Mouse (Mus musculus): Measurements from ENCODE around the gene P2ry13.
A peak's percentile ranks its signal among the peaks of the same experiment; 100 is the strongest.

The P2ry13 gene

DNA sequence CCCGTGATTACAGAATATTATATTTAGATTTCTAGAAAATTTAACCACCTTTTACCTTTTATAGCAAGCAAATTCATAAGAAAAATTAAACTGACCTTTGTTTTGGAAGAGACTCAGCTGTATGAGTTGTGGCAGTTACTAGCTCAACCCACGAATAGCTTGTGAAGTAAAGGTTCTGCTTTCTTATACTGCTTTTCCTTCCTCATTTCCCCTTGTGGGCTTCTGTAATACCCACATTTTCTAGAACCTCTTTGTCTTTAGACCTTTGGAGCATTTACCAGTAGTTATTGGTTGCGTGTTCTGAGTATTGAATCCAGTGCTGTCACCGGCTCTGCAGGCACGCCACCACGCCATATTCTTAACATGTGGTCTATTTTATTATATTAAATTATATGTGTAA, at the start of gene P2ry13:
P2ry13 (minus strand) TSS at position 156 of the 400 bp plus-strand sequence.
- no peak for DNase-seq (ENCODE audit: low spot score)

DNA sequence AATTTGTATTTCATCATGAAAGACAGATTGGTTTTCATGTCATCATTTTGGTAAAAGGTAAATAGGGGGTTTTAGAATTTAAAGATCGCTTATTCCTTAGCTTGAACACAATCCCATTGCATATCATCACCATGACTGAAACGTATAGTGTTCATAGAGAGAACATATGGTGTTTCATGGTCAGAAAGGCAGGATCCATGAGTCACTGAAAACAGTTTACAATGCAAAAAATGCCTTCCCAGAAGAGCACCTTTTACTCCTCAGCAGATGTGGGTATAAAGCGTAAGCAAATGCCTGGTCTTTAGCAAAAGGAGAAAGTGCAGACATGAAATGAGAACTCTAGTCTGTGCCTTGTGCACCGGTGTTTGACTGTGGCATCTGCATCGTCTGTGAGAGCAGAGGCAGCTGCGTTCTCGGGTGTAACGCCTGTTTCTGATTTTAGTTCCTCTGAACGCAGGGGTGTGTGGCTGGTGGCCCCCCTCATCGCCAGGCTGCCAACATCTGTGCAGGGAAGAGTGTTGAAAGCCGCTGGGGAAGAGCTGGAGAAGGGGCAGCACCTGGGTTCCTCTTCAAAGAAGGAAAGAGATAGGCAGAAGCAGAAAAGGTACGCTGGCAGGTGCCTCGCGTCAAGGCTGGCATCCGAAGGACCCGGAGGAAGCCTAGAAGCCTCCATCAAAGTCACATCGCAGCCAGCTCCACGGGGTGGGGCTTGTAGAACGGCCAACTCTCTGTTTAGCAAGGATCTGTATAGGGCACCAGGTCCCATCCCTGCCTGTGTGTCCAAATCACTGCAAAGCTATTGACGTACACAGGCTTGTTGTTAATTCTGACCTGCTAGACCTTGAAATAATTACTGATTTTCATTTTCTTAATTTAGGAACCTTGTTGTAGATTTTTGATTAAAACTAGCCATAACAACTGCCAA, 47.3 kb upstream of the P2ry13 start:
- no peak for DNase-seq (ENCODE audit: low spot score)

DNA sequence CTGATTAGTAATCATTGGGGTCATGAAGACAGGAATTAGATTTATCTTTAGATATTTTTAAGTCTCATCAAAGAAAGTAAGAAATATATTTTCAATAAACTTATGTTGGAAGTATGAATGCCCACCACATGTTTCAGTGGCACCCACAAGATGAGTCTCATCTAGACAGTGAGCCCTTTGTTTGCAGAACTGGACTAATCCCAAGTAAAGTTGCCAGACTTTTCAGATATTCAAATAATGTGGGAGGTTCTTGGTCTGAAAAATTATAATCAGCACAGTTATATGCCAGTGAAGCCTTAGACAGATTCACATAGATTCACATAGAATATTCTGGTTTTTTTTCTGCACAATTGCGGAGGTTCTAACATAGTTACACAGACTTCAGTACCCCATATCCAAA, 39.8 kb upstream of the P2ry13 start:
- no peak for DNase-seq (ENCODE audit: low spot score)

DNA sequence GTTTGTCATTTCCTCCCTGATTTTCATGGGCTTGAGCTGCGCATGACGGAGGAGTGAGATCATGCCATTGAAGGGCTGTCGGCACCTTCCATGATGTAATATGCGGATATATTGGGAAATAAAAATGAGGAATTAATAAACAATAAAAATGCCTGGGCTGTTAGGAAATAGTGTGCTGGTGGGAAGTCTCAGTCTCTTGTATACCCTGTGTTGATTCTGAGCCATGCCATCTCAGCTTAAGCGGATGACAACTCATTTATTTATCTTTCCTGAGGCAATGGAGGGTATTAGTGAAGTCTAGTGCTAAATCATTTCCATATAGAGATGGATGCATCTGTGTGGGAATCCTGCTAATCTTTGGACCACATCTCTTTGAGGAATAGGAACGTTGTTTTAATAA, 37.3 kb upstream of the P2ry13 start:
- no peak for DNase-seq (ENCODE audit: low spot score)

DNA sequence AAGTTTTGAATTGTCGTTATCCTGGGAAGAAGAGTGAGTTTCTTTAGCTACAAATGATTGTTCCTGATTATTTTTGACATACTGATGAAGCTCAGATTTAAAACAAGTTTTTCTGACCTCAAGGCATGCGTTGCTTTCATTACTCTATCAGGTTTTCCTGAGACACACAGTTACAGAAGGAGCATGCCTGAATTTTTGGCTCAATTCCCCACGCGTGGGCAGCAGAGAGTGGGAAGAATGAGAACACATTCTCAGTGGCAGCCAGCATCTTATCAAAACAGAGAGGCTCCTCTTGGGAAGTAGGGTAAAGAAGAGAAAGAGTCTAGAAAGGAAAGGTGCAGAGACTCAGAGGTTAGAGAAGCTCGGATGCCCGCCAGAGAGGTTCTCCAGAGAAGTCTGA, 32.7 kb upstream of the P2ry13 start:
- DNase-seq (ENCODE audit: low spot score) = peak; percentile 23

DNA sequence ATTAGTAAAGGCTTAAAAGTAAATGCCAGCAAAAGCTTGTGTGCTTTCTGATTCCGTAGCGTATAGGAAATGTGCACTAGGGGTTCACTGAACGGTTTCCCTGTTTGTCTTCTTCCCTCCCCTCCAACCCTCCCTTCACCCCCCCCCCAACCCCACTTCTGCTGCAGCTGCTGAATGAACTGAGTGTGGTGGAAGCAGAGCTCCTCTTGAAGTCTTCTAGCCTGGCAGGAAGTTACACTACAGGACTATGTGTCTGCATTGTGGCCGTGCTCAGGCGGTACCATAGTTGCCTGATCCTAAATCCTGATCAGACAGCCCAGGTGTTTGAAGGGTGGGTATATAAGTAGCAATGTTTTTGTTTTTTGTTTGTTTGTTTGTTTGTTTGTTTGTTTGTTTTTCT, 24.2 kb upstream of the P2ry13 start:
- no peak for DNase-seq (ENCODE audit: low spot score)

DNA sequence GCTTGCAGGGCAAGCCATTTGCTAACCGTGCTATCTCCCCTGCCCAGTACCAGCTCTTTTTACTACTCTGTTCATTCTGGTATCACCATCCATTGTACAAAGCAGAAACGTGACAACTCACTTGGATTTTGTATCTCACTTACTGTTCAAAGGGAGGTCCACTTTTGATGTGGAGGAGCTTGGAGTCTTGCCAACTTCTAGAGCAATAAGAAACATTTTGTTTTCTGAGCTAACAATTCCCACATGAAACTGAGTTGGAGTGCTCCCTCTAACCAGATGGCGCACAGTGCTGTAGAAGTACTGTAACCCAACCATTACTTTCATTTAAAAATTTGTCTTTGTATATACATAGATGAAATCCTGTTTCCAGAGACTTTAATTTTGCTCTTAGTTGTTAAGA, 20.2 kb upstream of the P2ry13 start:
- DNase-seq (ENCODE audit: low spot score) = no peak

DNA sequence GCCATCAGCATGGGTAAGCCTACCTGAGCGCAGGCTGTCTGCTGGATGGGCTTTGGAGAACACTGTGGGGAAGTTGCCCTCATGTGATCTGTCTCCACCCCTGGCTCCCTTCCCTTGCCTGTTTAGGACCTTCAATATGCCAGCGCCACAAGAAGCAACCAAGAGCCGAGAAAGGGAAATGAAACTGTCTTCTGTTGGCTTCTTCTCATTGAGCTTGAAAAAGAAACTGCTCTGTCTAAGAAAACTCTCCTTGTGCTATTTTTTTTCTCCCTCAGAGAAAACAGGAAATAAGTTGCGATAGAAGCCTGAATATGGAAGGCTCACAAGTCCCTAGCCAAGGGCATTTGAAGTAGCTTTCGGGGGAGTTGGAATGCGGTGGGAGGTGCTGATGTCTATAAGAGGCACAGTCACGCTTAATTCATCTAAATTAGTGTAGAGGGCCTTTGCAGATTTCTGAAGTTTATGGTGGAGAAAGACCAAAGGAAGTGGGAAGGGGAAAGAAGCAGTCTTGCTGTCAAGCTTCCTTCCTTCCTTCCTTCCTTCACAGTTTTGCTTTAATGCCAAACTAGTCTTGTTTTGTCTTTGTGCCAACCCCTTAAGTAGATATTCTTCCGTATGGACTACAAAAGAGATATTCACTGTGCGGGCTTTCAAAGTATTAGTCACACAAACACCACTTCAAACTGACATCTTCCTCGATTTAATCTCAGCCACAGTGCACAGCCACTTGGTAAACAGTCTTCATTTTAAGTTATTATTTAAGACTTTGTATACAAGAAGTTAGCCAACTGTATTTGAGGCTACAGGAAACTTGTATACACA, 18.3 kb upstream of the P2ry13 start:
- DNase-seq (ENCODE audit: low spot score) = no peak

DNA sequence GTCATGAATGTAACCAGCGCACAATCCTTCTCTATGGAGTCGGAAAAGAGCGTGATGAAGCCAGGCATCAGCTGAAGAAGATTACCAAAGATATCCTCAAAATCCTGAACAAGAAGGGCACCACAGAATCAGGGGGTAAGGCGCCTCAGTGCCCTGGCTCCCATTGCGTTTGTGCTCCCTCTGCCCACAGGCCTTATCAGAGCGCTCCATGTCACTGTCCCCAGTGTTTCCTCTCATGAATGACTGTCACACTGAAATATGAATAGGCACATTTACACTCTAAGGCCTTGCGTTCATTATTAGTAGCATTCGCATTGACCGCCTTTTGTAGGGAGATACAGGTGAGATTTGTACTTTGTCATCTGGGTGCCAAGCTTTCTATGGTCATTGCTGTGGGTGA, 17.0 kb upstream of the P2ry13 start:
- no peak for DNase-seq (ENCODE audit: low spot score)

DNA sequence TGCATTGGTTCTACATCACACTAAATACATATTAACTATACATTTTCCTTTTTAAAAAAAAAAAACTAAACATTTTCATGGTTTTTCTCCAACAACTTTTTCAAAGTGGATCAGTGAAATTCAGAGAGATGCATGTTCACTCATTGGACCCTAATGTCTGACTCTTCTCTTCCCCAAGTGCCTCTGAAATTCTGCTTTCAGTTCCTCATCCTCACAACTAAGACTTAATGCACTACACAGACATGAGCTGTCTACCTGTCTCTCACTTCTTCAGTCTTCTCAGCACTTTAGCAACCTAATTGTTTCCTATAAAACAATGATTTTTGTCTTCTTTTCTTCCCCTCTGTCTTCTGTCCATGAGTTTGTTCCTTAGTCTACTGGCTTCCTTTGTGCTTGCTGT, 14.7 kb upstream of the P2ry13 start:
- DNase-seq (ENCODE audit: low spot score) = no peak

DNA sequence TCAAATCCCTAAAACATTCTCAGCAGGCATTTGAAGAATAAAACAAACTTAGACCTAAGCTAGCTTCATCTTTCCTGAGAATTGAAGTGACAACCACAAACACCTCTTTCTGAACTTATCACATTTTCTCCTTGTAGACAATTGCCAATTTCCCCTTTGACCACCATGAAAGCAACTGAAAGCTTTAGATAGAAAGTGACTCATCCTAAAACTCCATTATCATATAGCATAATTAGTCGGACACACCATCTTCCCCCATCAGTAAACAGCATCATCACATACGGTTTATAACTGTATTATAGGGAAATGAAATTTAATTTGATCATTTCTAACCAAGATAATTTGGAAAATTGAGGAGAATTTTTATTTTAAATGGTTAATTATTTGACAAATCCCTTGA, 11.6 kb upstream of the P2ry13 start:
- no peak for DNase-seq (ENCODE audit: low spot score)

DNA sequence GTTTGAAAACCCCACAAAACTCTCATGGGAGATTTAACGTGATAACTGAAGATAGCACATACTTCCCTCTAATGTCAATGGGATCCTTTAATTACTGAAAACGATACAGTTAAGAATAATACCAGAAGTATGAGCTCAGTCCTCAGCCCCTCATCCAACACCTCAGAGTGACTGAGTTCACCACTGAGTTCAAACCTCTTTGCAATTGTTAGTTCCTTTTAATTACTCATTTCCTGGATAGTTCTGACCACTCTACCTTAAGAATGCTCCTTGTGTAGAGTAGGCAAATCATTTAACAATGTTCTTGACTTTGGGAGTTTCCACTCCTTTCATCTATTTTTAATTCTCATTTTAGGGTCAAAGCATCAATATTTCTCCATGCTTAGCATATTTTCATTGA, 8.6 kb upstream of the P2ry13 start:
- no peak for DNase-seq (ENCODE audit: low spot score)

DNA sequence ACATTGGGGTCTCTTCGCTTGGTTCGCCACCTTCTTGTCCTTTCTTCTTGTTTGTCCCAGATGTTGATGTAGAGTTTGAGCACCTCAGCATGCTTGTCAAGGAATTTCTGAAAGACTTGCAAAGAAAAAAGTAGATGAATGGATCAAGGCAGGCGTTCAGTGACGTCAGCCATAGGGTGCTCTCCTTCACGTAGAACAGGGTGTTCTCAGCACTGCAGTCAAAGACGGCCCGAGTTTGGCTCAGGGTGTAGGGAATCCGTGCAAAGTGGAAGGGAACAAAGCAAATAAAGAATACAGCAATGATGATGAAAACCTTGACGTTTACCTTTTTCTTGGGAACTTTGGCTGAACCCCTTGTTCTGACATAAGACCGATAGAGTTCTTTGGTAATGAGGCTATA, 6.5 kb upstream of the P2ry13 start:
- no peak for DNase-seq (ENCODE audit: low spot score)

DNA sequence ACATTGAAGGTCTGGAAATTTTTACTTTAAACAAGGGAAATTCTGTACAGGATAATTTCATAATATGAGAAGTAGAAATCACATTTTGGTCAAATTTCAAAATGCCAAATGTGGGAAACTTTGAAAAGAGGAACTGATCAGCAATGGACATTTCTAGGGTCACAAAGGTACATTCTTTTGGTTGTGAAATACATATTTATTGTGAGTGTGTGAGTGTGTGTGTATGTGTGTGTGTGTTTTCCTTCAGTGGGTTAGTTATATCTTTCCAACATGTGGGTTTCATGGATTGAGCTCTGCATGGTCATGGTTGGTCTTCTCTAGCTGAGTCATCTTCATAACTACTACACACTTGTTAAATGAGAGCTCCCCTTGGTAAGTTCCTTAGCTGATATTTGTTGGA, 1.7 kb upstream of the P2ry13 start:
- no peak for DNase-seq (ENCODE audit: low spot score)

DNA sequence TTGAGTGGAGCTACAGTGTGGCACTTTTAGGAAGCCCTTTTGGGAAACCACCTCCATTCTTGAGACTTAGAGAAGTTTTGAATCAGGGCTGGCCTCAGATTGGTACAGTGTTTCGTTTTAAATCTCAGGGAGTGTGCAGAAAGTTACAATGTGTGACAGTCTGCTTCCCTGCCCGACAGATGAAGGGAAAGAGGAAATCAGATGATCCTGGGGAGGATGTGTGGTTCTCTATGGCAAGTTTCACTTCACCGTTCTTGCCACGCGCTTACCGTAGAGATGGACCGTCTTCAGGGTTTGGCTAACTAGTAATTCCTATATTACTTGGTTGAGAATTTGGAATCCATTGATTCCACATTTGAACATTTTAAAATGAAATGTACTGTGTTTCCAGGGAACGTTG, 1.1 kb upstream of the P2ry13 start:
- no peak for DNase-seq (ENCODE audit: low spot score)

DNA sequence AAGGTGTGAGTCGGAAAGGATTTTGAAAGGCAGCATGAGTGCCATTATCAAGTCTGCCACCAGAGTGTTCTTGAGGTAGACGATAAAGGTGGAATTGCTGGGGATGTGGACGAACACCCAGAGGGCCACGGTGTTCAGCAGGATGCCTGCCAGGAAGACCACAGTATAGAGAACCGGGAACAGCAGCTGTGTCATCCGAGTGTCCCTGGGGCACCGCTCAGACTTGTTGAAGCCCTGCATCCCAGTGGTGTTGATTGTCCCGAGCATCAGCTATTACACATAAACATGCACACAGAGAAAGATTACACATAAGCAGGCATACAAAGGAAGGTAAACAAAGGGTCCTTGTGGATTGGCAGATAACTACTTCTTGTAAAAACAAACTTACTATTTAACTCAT, 593 bp downstream of the P2ry13 start:
- DNase-seq (ENCODE audit: low spot score) = no peak

DNA sequence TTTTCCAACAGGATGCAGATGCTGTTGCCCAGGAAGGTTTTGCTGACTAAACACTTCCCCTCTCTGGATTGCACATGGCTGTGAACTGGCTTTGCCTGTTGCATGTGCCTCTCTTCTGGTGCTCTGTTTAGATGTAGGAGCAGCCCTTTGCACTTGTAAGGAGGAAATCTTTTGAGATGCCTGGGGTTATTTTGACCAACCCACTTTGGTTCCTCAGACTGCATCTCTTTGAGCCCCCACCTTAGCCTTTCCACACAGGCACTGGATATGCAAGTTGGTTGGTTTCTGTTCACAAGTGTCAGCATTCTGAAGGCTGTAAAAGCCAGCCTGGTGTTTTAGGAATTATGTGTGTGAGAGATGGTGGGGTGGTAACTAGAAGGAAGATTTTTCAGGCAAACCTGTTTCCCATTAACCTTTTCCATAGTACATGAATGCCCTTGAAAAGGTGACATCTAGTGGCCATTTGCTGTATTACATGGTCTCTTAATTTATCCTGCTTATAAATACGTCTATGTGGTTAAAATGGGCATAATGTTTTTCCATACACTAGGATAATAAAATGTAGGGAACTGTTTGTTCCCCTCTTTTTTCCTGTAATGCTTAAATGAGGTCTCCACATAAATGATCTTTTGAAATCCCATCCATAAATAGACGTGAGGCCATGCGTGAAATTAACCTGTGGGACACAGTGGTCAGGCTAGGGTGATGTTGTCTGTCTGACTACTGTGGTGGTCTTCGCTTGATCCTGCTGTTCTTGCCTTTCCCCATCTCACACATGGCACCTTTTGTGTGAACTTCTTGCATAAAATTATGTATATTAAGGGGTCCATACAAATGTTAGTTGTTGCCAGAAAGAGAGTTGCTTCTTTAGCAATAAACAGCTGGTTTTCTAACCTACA, 1.8 kb downstream of the P2ry13 start:
- DNase-seq (ENCODE audit: low spot score) = peak; percentile 32

DNA sequence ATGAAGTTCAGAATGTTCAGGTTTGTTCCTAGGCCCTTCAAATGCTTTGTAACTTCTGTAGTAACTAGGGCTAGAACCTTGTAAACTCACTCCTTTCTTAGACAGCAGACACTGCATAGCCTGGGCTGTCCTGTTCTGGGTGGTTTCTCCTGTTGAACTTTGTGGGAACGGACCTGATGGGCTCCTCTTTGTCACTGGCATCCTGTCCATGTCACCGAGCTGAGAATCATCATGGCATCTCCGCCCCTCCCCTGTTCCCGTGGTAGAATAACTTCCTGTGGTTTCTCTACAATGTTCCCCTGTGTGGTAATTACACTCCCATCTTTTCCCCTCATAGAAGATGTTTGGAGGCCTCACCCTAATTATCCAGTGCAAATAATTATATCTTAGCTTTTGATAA, 4.7 kb downstream of the P2ry13 start:
- no peak for DNase-seq (ENCODE audit: low spot score)

DNA sequence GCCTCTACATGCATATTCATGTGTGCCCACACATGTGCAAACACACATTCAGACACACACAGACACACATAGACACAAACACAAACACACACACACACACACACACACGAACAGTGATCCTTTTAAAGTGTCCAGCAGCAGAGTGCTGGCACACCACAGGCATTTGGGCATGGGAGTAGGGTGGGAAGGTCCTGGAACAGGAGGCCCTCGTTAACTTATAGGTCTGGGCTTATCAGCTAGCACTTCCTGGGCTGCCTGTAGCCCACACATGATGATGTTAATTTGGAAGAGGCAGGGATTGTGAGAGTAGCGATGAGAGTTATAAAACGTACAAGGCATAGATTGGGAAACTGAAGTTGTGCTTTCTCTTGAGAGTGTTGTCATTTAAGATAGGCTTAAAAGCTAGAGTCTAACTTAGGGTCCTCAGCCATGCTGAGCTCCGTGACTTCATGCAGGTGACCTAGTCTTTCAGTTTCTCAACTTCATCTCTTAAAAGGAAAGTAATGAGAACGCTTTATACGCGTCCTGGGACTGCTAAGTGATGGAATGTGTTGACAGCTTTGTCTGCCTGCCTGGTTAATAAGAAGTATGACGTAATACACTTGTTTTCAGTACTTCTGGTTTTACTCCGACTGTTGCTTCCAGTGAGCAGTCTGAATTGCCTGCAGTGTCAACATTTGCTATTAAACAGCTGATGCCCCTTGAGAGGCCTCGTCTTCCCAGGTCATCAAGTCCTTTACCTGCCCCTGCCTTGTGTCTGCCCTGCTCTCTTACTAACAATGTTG, 5.8 kb downstream of the P2ry13 start:
- DNase-seq (ENCODE audit: low spot score) = no peak

DNA sequence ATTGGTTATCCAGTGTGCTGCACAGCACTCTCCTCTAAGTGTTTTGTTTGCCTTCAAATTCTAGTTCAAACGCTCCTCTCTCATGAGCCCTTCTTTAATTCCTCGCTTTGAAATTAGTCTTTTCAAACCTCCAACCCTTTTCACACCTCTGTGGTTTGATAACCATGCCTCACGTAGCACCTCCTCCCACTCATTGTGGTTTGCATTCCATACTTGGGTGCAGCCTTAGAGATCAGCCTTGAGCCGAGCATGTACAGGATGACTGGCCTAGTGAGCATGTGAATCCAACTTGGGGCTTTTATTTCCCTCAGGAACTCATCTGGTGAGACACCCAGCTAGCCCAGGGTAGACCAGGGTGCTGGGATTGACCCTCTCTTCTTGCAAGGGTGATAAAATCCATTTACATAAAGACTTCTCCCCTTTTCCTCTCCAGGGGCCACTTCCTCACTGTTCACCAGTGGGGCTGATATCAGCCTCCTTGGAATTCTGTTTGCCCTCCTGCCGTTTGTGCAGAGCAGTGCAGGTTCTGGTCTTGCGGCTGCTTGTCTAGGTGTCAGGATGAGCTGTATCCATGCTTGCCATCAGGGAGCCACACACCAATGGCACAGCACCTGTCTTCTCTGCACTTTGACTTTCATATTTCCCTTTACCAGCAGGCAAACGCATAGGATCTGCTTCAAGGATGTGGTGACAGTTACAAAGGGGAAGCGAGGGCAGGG, 6.7 kb downstream of the P2ry13 start:
- no peak for DNase-seq (ENCODE audit: low spot score)
